Mouse (Mus musculus) spleen, postnatal 10 days (tissue): ENCODE measurements around the gene Ccnt2.
A peak's percentile ranks its signal among the peaks of the same experiment; 100 is the strongest.

Experiments used
- DNase-seq, 2 experiments: peaks; one replicate each; pipeline ENCODE4 v3.0.0; 2021 to 2022; ENCODE audit warnings: low spot score in 2 of 2

The Ccnt2 gene

DNA sequence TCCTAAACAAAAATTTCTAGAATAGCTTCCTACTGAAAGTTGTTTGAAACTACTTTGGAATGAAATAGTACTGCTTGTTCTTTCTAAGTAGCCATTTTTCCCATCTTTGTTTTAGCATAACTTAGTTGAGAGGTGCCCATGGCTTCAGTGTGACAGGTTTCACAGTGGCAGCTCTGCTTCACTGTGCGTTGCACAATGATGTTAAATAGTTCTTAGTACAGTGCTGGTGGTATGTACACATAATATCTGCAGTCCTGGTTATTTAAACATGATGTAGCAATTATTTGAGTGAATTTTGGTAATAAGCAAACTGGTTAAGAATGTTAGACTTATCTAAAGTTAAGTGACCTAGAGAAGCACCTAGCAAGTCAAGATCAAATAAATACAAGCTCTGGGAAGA, 19.5 kb downstream of the Ccnt2 start:
- no peak for DNase-seq

DNA sequence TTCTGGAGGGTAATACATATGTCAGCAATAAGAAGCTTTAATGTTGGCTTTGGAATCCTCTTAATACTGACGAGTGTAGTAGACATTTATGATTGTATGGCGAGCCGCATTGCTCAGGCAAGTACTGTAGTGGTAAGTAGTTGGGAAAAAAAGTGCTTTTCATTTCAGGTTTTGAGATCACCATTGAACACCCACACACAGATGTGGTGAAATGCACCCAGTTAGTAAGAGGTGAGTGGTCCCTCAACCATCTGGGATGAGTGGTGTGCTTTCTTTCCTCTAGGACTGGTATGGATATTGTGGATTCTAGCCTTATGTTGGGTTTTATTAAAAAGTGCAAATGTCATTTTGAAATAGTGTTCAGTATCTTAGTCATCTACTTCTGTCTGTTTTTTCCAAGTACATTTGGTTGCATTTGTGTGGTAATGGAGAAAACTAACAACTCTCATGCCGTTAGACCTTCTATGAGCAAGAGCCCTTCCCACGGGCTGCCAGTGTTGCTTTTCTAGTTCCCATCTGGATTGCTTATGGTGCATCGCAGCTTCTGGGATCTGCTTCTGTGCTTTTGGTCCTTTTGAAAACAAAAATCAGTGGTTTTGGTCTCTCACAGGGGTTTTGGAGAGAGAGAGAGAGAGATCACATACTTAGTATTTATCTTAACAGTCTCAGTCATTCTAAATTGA, 21.3 kb downstream of the Ccnt2 start:
- DNase-seq = no peak

DNA sequence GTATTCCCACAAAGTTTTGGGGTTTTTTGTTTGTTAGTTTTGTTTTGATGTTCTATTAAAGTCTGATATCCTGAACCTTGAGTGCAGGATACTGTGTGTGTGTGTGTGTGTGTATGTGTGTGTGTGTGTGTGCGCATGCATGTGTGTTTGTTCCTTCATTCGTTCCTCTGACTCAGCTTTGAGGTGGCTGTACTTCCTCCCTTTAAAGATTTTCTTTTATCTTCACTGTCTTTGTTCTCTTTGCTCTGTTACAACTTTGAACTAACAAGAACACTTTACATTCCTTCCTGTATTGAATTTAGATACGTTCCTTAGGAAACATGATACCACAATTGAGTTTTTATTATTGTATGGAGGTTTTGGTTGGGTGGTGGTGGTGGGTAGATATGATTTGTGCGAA, 22.4 kb downstream of the Ccnt2 start:
- DNase-seq = no peak

DNA sequence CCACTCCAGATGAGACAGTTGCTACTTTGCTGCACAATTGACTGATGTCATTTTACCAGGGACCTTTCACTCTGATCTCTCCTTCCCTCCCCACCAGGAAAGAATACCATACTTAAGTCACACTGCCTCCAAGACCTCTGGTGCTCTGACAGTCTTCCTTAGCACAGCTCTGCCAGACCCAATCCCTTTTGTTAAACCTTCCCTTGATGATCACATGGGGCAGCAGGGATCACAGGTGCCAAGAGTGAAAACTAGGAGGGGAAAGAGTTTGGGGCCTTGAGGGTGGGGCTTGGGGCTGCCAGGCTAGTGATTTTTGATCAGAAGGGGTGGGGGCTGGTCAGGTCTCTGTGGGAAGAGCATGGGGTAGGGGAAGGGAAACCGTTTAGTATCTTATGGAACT, 22.8 kb downstream of the Ccnt2 start:
- DNase-seq = no peak

DNA sequence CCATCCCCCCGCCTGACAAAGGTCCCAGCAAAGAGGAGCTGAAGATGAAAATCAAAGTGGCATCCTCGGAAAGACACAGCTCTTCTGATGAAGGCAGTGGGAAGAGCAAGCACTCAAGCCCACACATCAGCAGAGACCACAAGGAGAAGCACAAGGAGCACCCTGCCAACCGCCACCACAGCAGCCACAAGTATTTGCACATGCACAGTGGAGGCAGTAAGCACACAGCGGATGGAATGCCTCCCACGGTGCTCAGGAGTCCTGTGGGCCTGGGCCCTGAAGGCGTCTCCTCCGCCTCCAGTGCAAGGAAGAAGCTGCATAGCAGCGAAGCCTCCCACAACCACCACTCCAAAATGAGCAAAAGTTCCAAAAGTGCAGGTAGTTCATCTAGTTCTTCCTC, 29.0 kb downstream of the Ccnt2 start:
- DNase-seq = no peak

DNA sequence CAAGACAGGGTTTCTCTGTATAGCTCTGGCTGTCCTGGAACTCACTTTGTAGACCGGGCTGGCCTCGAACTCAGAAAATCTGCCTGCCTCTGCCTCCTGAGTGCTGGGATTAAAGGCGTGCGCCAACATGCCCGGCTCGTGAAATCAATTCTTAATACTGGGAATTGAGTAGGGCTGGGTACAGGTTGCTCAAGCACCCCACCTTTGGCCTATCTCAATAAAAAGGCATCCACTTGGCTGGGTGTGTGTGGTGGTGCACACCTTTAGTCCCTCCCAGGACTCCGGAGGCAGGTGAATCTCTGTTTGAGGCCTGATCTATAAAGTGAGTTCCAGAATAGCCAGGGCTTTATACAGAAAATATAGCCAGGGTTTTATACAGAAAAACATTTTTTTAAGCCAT, 34.7 kb downstream of the Ccnt2 start:
- no peak for DNase-seq

DNA sequence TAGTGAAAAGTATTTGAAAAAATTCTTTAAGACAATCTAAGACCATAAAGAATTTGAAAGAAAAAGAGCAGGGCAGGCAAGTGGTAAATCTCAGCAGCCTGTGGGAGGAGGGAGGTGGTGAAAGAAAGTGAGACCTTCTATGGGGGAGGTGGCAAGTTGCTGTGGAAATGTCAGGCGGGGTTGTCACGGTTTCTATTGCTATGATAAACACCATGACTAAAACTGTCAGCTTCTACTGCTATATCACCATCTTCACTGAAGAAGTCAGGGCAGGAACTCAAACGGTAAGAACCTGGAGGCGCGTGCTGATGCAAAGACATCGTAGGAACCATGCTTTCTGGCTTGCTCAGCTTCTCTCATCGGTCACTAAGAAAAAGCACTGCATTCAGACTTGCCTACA, 39.0 kb downstream of the Ccnt2 start:
- no peak for DNase-seq

DNA sequence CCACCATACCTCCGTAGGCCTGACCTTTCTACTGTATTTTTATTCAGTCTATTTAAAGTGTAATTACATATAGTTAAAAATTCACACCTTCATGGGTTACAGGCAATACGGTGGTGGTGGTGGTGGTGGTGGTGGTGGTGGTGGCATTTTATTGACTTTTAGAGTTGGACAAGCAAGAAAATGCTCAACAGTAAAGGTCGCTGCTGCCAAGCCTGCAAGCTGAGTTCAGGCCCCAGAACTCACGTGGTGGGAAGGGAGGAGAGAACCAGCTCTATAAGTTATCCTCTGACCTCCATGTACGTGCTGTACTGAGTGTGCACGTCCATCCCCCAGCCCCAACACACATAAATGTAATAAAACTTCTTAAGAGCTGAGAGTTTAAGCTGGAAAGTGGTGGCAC, 42.4 kb downstream of the Ccnt2 start:
- no peak for DNase-seq

DNA sequence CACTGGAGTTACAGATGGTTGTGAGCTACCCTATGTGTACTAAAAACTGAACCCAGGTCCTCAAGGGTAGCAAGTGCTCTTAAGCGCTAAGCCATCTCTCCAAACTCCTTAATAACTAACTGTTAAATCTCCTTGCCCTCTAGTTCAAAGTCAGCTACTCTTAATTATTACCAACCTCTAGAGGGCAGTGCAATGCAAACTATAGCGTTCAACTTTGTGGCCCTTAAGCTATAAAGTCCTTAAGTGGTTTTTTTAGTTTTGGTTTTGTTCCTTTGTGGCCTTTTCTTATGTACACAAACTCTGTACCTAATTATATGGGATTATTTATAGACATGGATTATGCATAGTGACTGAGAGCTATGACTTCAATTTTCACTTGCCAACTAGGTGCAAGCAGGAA, 53.4 kb downstream of the Ccnt2 start:
- peak in 1 of 2 experiments; percentile 26 for DNase-seq

DNA sequence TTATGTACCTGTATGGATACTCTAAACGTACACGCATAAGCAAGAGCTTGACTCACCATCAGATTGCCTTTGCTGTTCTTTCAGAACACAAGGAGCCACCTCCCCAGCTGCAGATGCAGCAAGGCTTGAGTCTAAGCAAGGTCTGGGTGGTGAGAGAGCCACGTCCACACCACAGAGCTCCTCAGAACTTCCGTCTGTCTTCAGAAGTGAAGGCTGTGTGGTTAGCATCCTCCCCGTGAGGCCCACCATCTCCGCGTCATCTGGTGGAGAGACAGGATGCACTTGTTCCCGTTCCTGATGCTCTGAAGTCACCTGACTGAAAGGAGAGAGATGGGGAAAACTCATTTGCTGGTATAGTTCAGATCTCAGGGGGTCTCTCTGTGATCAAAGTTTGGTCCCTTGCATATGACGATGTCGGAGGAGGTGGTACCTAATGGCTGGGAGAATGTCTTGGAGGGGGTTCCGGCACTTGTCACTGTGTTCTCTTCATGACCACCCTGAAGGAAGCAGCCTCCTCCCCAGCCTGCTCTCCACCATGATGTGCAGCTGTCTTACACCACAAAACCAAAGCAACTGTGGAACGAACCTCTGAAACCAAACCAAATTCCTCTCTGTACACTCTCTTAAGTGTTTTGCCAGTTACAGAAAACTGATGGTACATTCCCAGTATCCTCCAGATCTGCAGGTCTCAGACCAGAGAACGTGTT, 56.4 kb downstream of the Ccnt2 start:
- peak in 1 of 2 experiments; percentile 24 for DNase-seq

DNA sequence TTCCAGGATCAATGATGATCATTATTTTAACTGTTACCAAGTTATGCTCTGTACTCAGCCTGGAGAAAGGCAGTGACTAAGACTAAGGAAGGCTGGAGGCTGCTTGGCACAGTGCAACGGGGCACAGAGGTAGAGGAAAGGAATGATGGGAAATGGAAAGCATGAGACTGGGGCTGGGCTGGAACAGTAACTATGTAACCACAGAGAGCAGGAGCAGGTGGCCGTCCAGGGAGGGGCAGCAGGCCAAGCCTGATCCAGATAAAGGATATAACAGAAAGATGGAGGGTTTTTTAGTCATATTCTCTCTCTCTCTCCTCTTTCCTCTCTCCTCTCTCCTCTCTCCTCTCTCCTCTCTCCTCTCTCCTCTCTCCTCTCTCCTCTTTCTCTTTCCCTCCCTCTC, 59.8 kb downstream of the Ccnt2 start:
- DNase-seq = no peak

DNA sequence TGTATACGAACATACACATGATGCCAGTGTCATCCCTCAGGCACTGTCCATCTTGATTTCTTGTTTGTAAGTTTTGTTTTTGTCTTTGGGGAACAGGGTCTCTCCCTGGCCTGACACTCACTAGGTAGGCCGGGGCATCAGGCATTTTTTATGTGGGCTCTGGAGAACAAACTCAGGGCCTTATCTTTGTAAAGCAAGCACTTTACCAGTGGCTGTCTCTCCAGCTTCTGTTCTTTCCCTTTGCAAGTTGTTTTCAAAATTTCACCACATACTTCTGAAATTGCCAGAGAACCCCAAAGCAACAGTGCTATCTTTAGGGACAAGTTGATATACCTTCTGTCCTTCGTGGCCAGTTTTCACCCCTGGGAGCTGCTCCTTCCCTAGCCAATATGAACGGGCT, 60.2 kb downstream of the Ccnt2 start:
- DNase-seq = no peak

DNA sequence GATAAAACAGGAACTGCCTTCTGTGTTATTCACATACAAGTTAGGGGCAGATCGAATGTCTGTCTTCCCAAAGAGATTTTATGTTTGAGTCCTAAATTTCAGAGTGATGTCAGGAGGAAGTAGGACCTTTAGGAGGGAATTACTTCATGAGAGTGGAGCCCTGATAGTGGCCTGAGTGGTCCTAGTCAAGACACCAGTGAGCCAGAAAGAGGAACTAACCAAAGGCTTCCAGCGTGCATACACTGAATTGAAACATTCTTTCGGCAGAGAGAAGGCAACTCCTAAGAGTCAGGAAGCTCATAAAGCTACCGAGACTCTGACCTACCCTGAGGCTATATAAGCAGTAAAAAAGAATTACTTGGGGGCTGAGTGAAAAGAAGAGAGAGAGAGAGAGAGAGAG, 62.7 kb downstream of the Ccnt2 start:
- DNase-seq = no peak

DNA sequence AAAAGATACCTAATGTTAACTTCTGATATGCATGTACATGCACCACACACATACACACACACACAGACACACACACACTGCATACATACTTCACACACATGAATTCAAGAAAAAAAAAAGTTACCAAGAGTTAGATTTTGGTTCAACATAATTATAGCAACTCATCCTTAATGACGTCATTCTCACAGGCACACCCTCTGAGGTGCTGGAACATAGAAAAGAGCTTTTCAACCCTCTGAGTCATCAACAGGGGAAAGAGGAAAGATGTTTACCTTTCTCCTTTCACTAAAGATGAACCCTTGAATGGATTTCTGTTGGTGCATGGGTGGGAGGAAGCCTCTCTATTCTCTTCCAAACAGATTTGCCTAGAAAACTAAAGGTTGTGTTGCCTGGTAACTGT, 64.6 kb downstream of the Ccnt2 start:
- DNase-seq = no peak

DNA sequence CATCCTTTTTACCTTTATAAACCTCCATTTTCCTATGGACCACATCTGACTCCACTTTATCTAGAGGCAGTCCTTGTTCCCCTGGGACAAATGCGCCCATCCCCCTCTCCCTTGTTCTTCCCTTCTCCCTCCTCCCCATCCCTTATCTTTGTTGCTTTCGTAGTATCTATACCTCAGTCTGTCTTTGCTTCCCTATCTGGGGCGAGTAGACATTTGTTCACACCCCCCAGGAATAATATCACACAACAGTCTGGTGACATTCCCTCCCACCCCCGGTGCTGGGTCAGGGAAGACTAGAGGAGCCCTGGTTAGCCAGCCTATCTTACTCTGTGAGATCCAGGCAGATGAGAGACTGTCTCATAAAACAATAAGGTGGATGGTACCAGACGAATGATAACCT, 71.5 kb downstream of the Ccnt2 start:
- no peak for DNase-seq

DNA sequence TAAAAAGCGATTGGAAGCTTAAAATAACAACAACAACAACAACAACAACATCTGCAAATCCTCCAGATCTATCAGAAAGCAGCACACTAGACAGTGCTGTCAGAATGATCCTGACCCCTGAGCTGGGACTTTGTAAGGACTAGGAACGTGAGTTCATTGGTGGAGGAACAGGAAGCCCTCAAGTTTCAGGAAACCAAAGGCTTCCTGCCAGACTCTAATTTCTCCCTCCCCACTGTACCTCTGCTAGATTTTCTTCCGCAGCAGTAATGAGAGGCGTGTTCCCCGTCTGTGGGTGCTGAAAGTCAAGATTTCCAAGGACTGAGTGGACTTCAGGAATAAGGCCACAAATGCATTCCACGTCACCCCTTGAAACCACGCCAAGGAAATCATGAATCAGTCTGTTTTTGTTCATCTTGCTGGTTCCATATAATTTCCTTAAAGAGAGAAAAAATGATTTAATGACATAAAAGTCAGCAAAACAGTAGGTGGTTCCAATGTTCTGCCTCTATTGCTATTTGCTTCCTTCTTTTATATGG, 76.2 kb downstream of the Ccnt2 start:
- no peak for DNase-seq

DNA sequence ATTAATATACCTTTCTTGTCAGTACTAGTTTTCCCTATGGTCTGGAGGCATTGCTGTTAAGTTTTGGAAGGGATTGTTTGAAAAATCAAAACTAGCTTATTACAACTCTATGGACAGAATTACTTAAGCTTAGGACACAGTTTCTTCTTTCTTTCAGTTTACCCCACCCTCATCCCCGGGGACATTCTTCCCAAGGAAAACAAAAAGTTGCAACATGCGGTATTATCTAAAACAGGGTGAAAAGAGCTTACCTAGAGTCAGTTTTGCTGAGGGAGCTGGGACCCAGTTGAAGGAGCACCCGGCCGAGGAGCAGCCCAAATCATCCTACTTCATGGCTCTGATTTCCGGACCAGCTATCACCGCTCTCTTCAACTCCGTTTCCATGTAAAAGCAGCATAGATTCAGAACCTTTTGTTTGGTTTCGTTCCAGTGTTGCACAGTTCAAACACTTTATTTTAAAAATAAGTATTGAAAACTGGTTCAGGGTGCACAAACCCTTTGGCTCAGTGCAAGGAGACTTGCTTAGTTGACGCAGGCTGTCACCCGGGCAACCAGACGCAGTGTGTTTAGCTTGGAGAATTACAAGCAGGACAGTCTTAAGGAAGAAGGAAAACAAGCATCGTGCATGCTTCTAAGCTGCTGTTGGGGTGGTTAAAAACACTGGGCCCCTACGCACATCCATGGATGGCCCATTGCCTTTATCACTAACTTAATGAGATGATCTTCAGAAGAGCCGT, 80.7 kb downstream of the Ccnt2 start, which contains the start of gene Map3k19:
TSS of gene Map3k19 (minus strand) at position 546 of the 737 bp plus-strand sequence.
- DNase-seq = no peak
